Mouse (Mus musculus) hindbrain, postnatal 0 days (tissue): Measurements from ENCODE around the gene Unc13c. TPM values are rescaled to one million over a fixed set of nuclear protein-coding genes. Genes with fewer than 3 reads are reported as not detected.

ENCODE experiments used
- ATAC-seq: fragments of 200-750 bp; cut with Nextera tagmentation; 2 replicates; pipeline ENCODE4 v1.8.0; 2017; ENCODE audit warnings: mild to moderate bottlenecking, moderate TSS enrichment, moderate library complexity
- DNase-seq: peaks from one replicate; pipeline ENCODE4 v3.0.0-alpha.2; 2015; ENCODE audit warnings: low spot score
- H3K27ac ChIP-seq: fragments of 300-500 bp; sonication (generic); 2 replicates; pipeline ENCODE4 v1.5.1; 2014; ENCODE audit warnings: mild to moderate bottlenecking
- H3K27me3 ChIP-seq: fragments of 300-500 bp; sonication (generic); 2 replicates; pipeline ENCODE4 v1.6.1; 2014; ENCODE audit warnings: low read length, mixed read lengths; ENCODE audit not compliant: insufficient read depth
- H3K36me3 ChIP-seq: fragments of 300-500 bp; sonication (generic); 2 replicates; pipeline ENCODE4 v1.6.1; 2014; ENCODE audit warnings: low read length, mixed read lengths; ENCODE audit not compliant: insufficient read depth
- H3K4me1 ChIP-seq: fragments of 300-500 bp; sonication (generic); 2 replicates; pipeline ENCODE4 v1.6.1; 2014; ENCODE audit warnings: antibody characterized with exemption, low read length, mixed read lengths; ENCODE audit not compliant: insufficient read depth
- H3K4me2 ChIP-seq: fragments of 300-500 bp; sonication (generic); 2 replicates; pipeline ENCODE4 v1.6.1; 2014; ENCODE audit warnings: low read depth, mild to moderate bottlenecking, low read length, moderate library complexity, mixed read lengths
- H3K4me3 ChIP-seq: fragments of 300-500 bp; sonication (generic); 2 replicates; pipeline ENCODE4 v1.5.1; 2014; ENCODE audit warnings: low read length
- H3K9ac ChIP-seq: fragments of 300-500 bp; sonication (generic); replicated peaks from 2 replicates; pipeline ENCODE4 v1.6.1; 2014; ENCODE audit warnings: mild to moderate bottlenecking, low read length, moderate library complexity, mixed read lengths
- H3K9me3 ChIP-seq: fragments of 300-500 bp; sonication (generic); 2 replicates; pipeline ENCODE4 v1.6.1; 2016; ENCODE audit warnings: low read length, mixed read lengths
- CTCF ChIP-seq: IDR thresholded peaks from 2 replicates; pipeline ENCODE4 v1.5.1; 2016; ENCODE audit warnings: antibody characterized with exemption, control low read depth, low read depth
- WGBS: fragments of 180-500 bp; shearing (Covaris S2); extraction: QIAGEN DNeasy Blood & Tissue Kit; methylation state at CpG from one replicate; pipeline ENCODE4 v1.1.7; 2014; 5-methylcytosine and 5-hydroxymethylcytosine counted together
- polyA plus RNA-seq: library from polyadenylated mRNA; unstranded; fragments of >200 nt; fragmentation: Nextera tagmentation; extraction: Ambion mirVana; gene quantifications from 2 replicates; pipeline ENCODE4 v1.2.1, GENCODE M21; 2015
- total RNA-seq: library from RNA; depleted of rRNA; stranded (reverse); fragments of >200 nt; gene quantifications from 2 replicates; pipeline ENCODE4 v1.2.3, GENCODE M21; 2014

Unc13c gene
- total and polyA plus RNA-seq, 2 experiments from 2014 or later: 7.1 to 16.3 TPM

GRCm38 (mm10) chr9:73972327-73972988 is 3.7 kb upstream of the Unc13c start:
- no peak for TF ChIP-seq CTCF
- Histone ChIP-seq H3K4me1 (no peaks in the 10 kb centered on the region; the same call in 1 of the 2 replicates), H3K4me2 (no peak overlapping the region), H3K4me3 (no peak overlapping the region), H3K27me3 (no peaks in the 10 kb centered on the region), H3K9me3 (no peaks in the 10 kb centered on the region), H3K9ac (no peak overlapping the region), H3K27ac (no peak overlapping the region), H3K36me3 (no peaks in the 10 kb centered on the region)
- DNase-seq (no peak), ATAC-seq (no peak)
- 79% methylated on average over 8 of the region's 8 CpGs for WGBS

DNA sequence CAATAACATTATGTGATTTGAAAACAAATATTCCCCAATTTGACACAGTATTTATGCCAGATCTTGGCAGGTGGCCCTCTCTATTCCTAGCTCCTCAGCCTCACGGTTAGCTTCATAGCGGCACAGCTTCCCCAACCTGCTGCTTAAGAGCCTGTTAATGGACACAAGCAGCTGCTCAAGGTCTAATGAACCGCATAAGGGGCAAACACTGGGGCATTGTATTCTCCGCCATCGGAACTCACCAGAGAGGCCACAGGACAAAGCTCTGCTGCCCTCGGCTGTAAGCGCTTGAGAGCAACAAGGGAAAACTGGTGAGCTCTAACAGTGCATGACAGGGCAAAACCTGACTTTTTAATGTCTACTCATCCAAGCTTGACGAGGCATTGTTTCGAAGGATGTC is 2.0 kb upstream of the Unc13c start:
- no peaks in the 10 kb centered on the region for H3K36me3 ChIP-seq
- no peak overlapping the region for H3K4me2 ChIP-seq
- peak; percentile 43 for TF ChIP-seq CTCF
- ATAC-seq (peak; percentile 75), DNase-seq (peak; percentile 68)
- no peak overlapping the region for H3K27ac ChIP-seq
- no peaks in the 10 kb centered on the region for H3K27me3 ChIP-seq
- no peak overlapping the region for H3K9ac ChIP-seq
- no peaks in the 10 kb centered on the region for H3K9me3 ChIP-seq
- peaks cover under 1% of the 10 kb centered on the region for H3K4me1 ChIP-seq
- 12% methylated on average over 9 of the region's 9 CpGs for WGBS
- no peak overlapping the region for H3K4me3 ChIP-seq

DNA sequence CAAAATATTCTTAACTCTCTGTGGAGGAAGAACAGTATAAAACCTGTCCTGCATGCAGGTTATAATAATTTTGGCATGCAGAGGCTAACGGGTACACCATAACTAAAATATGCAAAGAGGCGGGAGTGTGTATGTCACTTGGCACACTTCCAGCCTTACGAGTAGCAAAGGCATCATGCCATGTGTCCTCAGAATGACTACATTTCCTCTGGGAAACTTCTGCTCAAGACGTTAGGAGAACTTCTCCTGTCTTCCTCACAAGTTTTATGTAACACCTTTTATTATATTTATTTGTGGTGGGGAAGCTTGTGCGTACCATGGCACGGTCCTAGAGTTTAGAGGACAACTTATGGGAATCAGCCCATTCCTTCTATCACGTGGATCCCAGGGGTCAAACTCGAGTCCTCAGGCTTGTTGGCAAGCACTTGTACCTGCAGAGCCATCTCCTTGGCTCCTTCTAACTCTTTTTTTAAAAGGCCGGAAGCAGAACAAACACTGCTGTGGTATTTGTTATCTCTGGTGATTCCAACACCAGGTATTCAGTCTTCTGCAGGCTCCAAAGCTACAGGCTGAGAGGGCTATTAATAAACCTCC is 3.3 kb downstream of the Unc13c start:
- 42% methylated on average over 9 of the region's 9 CpGs for WGBS
- peak overlapping the region; percentile 34 for H3K4me2 ChIP-seq

GRCm38 (mm10) chr9:73962471-73962870 is 6.3 kb downstream of the Unc13c start:
- Histone ChIP-seq H3K4me3 (no peak overlapping the region), H3K27me3 (no peaks in the 10 kb centered on the region), H3K36me3 (no peaks in the 10 kb centered on the region), H3K9me3 (no peaks in the 10 kb centered on the region), H3K4me1 (peaks cover 7% of the 10 kb centered on the region; the same call in 1 of the 2 replicates), H3K27ac (no peak overlapping the region), H3K4me2 (no peak overlapping the region), H3K9ac (no peak overlapping the region)
- WGBS: 47% methylated on average over 6 of the region's 6 CpGs
- no peak for TF ChIP-seq CTCF
- ATAC-seq: no peak
- no peak for DNase-seq

More for the DNA sequence above, 3.3 kb downstream of the Unc13c start:
- H3K9ac ChIP-seq: no peak overlapping the region
- ATAC-seq: no peak
- peak; percentile 59 for DNase-seq
- H3K9me3 ChIP-seq: no peaks in the 10 kb centered on the region
- no peaks in the 10 kb centered on the region for H3K36me3 ChIP-seq
- TF ChIP-seq CTCF: no peak
- H3K4me1 ChIP-seq: peaks cover 7% of the 10 kb centered on the region; the same call in 1 of the 2 replicates
- no peaks in the 10 kb centered on the region for H3K27me3 ChIP-seq
- H3K27ac ChIP-seq: no peak overlapping the region
- no peak overlapping the region for H3K4me3 ChIP-seq

DNA sequence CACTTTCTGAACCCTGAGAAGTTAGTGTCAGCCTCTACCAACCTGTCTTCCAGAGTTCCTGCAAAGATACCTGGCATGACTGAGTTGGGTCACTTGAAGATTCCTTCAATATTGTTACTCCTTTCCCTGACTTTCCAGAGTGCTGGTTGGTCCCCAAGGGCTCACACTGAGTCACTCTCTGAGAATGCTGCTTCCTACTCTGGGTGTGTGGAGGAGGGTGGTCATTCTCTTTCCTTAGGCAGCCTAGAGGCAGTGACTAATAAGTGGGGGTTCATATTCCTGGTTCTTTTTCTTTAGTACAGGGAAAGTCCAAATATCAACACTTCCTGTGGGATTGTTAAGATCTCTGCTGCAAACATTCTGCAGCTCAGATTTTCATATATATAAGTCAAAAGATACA is 16.4 kb downstream of the Unc13c start:
- Histone ChIP-seq H3K9ac (no peak overlapping the region), H3K27me3 (no peaks in the 10 kb centered on the region), H3K9me3 (no peaks in the 10 kb centered on the region), H3K36me3 (no peaks in the 10 kb centered on the region), H3K27ac (no peak overlapping the region), H3K4me2 (no peak overlapping the region), H3K4me3 (no peak overlapping the region), H3K4me1 (no peaks in the 10 kb centered on the region)
- DNase-seq (no peak), ATAC-seq (no peak)
- TF ChIP-seq CTCF: no peak

DNA sequence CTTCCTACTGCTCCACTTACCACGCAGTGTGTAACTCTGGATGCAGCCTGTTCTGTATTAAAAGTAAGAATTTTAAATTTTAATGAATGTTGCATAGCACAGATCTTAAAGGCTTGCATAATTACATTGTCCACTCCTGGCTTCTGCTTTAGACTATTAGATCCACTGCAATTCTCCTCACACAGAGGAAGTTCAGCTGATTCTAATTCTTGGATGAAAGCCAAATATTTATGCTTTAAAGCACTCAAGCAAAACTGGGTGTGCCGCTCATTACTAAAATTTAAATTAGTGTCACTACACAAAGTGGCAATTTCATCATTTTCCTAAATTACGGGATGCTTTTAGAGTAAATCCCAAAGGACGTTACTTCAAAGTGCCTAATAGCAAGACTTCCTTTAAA is 17.2 kb downstream of the Unc13c start:
- no peaks in the 10 kb centered on the region for H3K27me3 ChIP-seq
- no peak overlapping the region for H3K4me2 ChIP-seq
- H3K9ac ChIP-seq: no peak overlapping the region
- no peaks in the 10 kb centered on the region for H3K9me3 ChIP-seq
- no peaks in the 10 kb centered on the region for H3K4me1 ChIP-seq
- WGBS: 55% methylated on average over 4 of the region's 4 CpGs
- H3K4me3 ChIP-seq: no peak overlapping the region
- no peak overlapping the region for H3K27ac ChIP-seq
- no peaks in the 10 kb centered on the region for H3K36me3 ChIP-seq
- DNase-seq: no peak
- no peak for ATAC-seq
- no peak for TF ChIP-seq CTCF

DNA sequence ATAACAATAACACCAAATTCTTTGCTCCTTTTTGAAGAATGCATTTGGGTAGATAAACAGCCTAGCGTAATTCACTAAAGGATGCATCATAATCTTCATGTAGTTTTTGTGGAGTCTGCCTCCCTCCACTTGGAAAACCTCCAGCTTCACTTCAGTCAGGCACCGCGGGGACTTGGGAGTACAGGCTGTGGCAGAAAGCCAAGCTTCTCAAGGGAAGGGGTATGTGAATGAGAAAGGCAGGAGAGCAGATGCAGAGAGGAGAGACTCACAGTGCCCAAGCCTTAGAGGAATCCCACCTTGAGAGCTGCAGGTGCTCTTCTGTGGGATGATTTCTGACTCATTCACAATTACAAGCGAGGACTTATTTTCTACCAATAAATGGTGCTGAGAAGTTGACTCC is 33.9 kb downstream of the Unc13c start:
- TF ChIP-seq CTCF: no peak
- Histone ChIP-seq H3K4me2 (no peak overlapping the region), H3K9me3 (no peaks in the 10 kb centered on the region), H3K27ac (no peak overlapping the region), H3K27me3 (no peaks in the 10 kb centered on the region), H3K4me1 (no peaks in the 10 kb centered on the region), H3K36me3 (no peaks in the 10 kb centered on the region; the same call in 1 of the 2 replicates), H3K9ac (0 out of 2 replicates have a peak overlapping the region, but pooled peaks have one; percentile 5), H3K4me3 (no peak overlapping the region)
- DNase-seq: peak; percentile 92
- no peak for ATAC-seq
- 34% methylated on average over 4 of the region's 4 CpGs for WGBS
